Mouse (Mus musculus) midbrain, embryonic 14.5 days (tissue): Measurements from ENCODE around the gene Unc13c. TPM values are rescaled to one million over a fixed set of nuclear protein-coding genes. Genes with fewer than 3 reads are reported as not detected.

ENCODE experiments used
- ATAC-seq: fragments of 200-750 bp; cut with Nextera tagmentation; 2 replicates; pipeline ENCODE4 v1.8.0; 2017; ENCODE audit warnings: moderate number of reproducible peaks, moderate library complexity; ENCODE audit not compliant: low FRiP score, low TSS enrichment
- DNase-seq: peaks from one replicate; pipeline ENCODE4 v3.0.0-alpha.2; 2015
- H3K27ac ChIP-seq: fragments of 300-500 bp; sonication (generic); replicated peaks from 2 replicates; pipeline ENCODE4 v1.5.1; 2014; ENCODE audit warnings: mild to moderate bottlenecking, low read depth, low read length, moderate library complexity
- H3K27me3 ChIP-seq: fragments of 300-500 bp; sonication (generic); 2 replicates; pipeline ENCODE4 v1.6.1; 2014; ENCODE audit warnings: low read length, control low read depth, mixed read lengths; ENCODE audit not compliant: control insufficient read depth, insufficient read depth
- H3K36me3 ChIP-seq: fragments of 300-500 bp; sonication (generic); 2 replicates; pipeline ENCODE4 v1.6.1; 2014; ENCODE audit warnings: low read length, control low read depth; ENCODE audit not compliant: control insufficient read depth, insufficient read depth
- H3K4me1 ChIP-seq: fragments of 300-500 bp; sonication (generic); 2 replicates; pipeline ENCODE4 v1.6.1; 2014; ENCODE audit warnings: mild to moderate bottlenecking, antibody characterized with exemption, low read length, control low read depth; ENCODE audit not compliant: control insufficient read depth, insufficient read depth
- H3K4me2 ChIP-seq: fragments of 300-500 bp; sonication (generic); 2 replicates; pipeline ENCODE4 v1.6.1; 2014; ENCODE audit warnings: mild to moderate bottlenecking, low read length, moderate library complexity
- H3K4me3 ChIP-seq: fragments of 300-500 bp; sonication (generic); replicated peaks from 2 replicates; pipeline ENCODE4 v1.5.1; 2014; ENCODE audit warnings: low read depth, low read length
- H3K9ac ChIP-seq: fragments of 300-500 bp; sonication (generic); replicated peaks from 2 replicates; pipeline ENCODE4 v1.6.1; 2014; ENCODE audit warnings: mild to moderate bottlenecking, low read length, moderate library complexity
- H3K9me3 ChIP-seq: fragments of 300-500 bp; sonication (generic); 2 replicates; pipeline ENCODE4 v1.6.1; 2016; ENCODE audit warnings: low read length, control low read depth, mixed read lengths; ENCODE audit not compliant: control insufficient read depth
- whole genome bisulfite sequencing: fragments of 180-500 bp; shearing (Covaris S2); extraction: QIAGEN DNeasy Blood & Tissue Kit; methylation state at CpG from one replicate; pipeline ENCODE4 v1.1.7; 2014; 5-methylcytosine and 5-hydroxymethylcytosine counted together
- polyA plus RNA-seq: library from polyadenylated mRNA; unstranded; fragments of >200 nt; fragmentation: Nextera tagmentation; extraction: Ambion mirVana; gene quantifications from 2 replicates; pipeline ENCODE4 v1.2.1, GENCODE M21; 2014

Gene Unc13c
- polyA plus RNA-seq, 1 experiment from 2014 or later: 4.1 TPM

GRCm38 (mm10) chr9:73449216-73449615 is 519.5 kb downstream of the Unc13c start:
- no peak overlapping the region for H3K4me3 ChIP-seq
- H3K4me1 ChIP-seq: no peaks in the 10 kb centered on the region
- H3K9ac ChIP-seq: no peak overlapping the region
- ATAC-seq: no peak
- H3K36me3 ChIP-seq: no peaks in the 10 kb centered on the region
- H3K9me3 ChIP-seq: no peaks in the 10 kb centered on the region
- no peak overlapping the region for H3K4me2 ChIP-seq
- H3K27me3 ChIP-seq: no peaks in the 10 kb centered on the region
- no peak overlapping the region for H3K27ac ChIP-seq
- no peak for DNase-seq

GRCm38 (mm10) chr9:73431925-73432324 is 536.8 kb downstream of the Unc13c start:
- no peak for ATAC-seq
- Histone ChIP-seq H3K4me3 (no peak overlapping the region), H3K4me2 (no peak overlapping the region), H3K36me3 (no peaks in the 10 kb centered on the region), H3K27ac (no peak overlapping the region), H3K27me3 (no peaks in the 10 kb centered on the region), H3K9ac (no peak overlapping the region), H3K9me3 (no peaks in the 10 kb centered on the region), H3K4me1 (no peaks in the 10 kb centered on the region)
- WGBS: 65% methylated on average over 2 of the region's 2 CpGs
- no peak for DNase-seq

Other genes starting within 250 kb of the Unc13c start
- 0.34 and 0.98 TPM in 2 replicates for gene Wdr72, start 141.4 kb upstream of the Unc13c start, polyA plus RNA-seq